Mouse (Mus musculus) hindbrain, embryonic 15.5 days (tissue): ENCODE data around the gene Tmem175. TPM values are rescaled to one million over a fixed set of nuclear protein-coding genes. Genes with fewer than 3 reads are reported as not detected.

Experiments
- ATAC-seq: fragments of 200-750 bp; cut with Nextera tagmentation; 2 replicates; pipeline ENCODE4 v1.8.0; 2017; ENCODE audit warnings: low read depth, moderate number of reproducible peaks, moderate TSS enrichment; ENCODE audit not compliant: low FRiP score
- H3K27ac ChIP-seq: fragments of 300-500 bp; sonication (generic); replicated peaks from 2 replicates; pipeline ENCODE4 v1.5.1; 2015; ENCODE audit warnings: mild to moderate bottlenecking, inconsistent platforms
- H3K27me3 ChIP-seq: fragments of 300-500 bp; sonication (generic); 2 replicates; pipeline ENCODE4 v1.6.1; 2015; ENCODE audit warnings: control low read depth, inconsistent platforms
- H3K36me3 ChIP-seq: fragments of 300-500 bp; sonication (generic); 2 replicates; pipeline ENCODE4 v1.6.1; 2015; ENCODE audit warnings: control low read depth, inconsistent platforms
- H3K4me1 ChIP-seq: fragments of 300-500 bp; sonication (generic); replicated peaks from 2 replicates; pipeline ENCODE4 v1.6.1; 2015; ENCODE audit warnings: control low read depth, inconsistent platforms
- H3K4me2 ChIP-seq: fragments of 300-500 bp; sonication (generic); 2 replicates; pipeline ENCODE4 v1.6.1; 2015; ENCODE audit warnings: moderate library complexity, mild to moderate bottlenecking, inconsistent platforms
- H3K4me3 ChIP-seq: fragments of 300-500 bp; sonication (generic); 2 replicates; pipeline ENCODE4 v1.5.1; 2015; ENCODE audit warnings: mild to moderate bottlenecking, inconsistent platforms
- H3K9ac ChIP-seq: fragments of 300-500 bp; sonication (generic); 2 replicates; pipeline ENCODE4 v1.6.1; 2015; ENCODE audit warnings: inconsistent platforms
- H3K9me3 ChIP-seq: fragments of 300-500 bp; sonication (generic); 2 replicates; pipeline ENCODE4 v1.6.1; 2016; ENCODE audit warnings: control low read depth, inconsistent platforms
- WGBS: fragments of 180-500 bp; shearing (Covaris S2); methylation state at CpG from one replicate; pipeline ENCODE4 v1.1.7; 2015; 5-methylcytosine and 5-hydroxymethylcytosine counted together
- polyA plus RNA-seq: library from polyadenylated mRNA; unstranded; fragments of >200 nt; fragmentation: Nextera tagmentation; extraction: Ambion mirVana; gene quantifications from 2 replicates; pipeline ENCODE4 v1.2.1, GENCODE M21; 2015

Tmem175 gene
- polyA plus RNA-seq, 1 experiment from 2014 or later = 27.1 TPM

DNA sequence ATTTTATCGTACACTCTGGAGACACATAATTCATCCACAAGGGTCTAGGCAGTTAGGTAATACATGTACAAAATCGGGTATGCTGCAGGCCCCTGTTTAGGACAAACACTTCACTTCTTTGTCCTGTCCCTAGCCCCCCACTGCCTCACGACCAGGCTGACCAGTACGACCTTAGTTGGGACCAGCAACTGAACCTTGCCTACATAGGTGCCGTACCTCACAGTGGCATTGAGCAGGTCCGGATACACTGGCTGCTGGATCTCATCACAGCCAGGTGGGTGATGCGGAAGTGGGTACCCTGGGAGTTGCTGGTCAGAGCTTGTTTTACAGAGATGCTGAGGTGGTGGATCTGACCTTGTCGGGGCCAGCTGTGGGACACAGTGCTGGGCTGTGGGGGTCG, 40.4 kb downstream of the Tmem175 start:
- Histone ChIP-seq H3K36me3 (peaks cover 9% of the 10 kb centered on the region; the same call in 1 of the 2 replicates), H3K9ac (0 out of 2 replicates have a peak overlapping the region, but pooled peaks have one; percentile 64), H3K27me3 (no peaks in the 10 kb centered on the region), H3K9me3 (no peaks in the 10 kb centered on the region), H3K4me2 (peak overlapping the region; percentile 79), H3K4me1 (peaks cover 22% of the 10 kb centered on the region), H3K27ac (peak overlapping the region; percentile 87), H3K4me3 (peak overlapping the region; percentile 53)
- 77% methylated on average over 9 of the region's 9 CpGs for WGBS
- ATAC-seq = no peak

DNA sequence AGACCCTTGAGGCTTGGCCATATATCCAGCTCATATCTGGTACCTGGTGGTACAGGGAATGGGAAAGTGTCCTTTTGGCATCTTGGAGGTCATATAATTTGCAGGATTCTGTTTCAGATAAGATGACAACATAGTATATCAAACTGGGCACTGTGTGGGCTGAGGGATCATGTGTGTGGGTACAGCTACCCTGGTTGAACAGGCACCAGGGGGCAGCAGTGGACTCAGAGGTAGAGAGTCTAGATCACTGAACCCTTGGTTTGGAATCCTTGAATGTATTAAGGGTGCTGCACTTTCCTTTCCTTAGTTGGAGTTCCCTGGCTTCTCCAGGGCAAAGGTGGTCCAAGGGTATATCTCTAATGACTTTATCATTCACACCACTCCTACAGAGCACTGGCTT, 41.2 kb downstream of the Tmem175 start:
- no peaks in the 10 kb centered on the region for H3K9me3 ChIP-seq
- ATAC-seq = no peak
- H3K27ac ChIP-seq = no peak overlapping the region
- H3K4me2 ChIP-seq = no peak overlapping the region
- H3K9ac ChIP-seq = no peak overlapping the region
- no peak overlapping the region for H3K4me3 ChIP-seq
- H3K36me3 ChIP-seq = peaks cover 9% of the 10 kb centered on the region; the same call in 1 of the 2 replicates
- peaks cover 22% of the 10 kb centered on the region for H3K4me1 ChIP-seq
- no peaks in the 10 kb centered on the region for H3K27me3 ChIP-seq

DNA sequence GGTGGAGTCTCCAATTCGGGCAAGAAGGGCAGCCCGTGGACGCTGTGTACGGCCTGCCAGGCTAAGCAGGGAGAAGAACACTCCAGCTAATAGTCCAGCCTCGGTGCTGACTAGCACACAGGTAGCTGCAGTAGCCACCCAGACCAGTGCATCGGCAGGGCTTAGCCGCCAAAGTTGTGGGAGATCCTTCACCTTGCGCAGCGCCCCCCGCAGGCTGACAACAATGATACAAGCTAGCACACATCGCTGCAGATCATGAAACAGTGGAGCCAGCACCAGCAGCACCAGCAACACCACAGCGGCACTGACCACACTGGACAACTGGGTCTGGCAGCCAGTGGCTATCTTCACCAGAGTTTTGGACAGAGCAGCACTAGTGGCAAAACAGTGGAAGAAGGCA, 42.2 kb downstream of the Tmem175 start:
- Histone ChIP-seq H3K27me3 (no peaks in the 10 kb centered on the region), H3K27ac (no peak overlapping the region), H3K4me2 (no peak overlapping the region), H3K9ac (no peak overlapping the region), H3K9me3 (no peaks in the 10 kb centered on the region), H3K36me3 (peaks cover 9% of the 10 kb centered on the region; the same call in 1 of the 2 replicates), H3K4me1 (peaks cover 25% of the 10 kb centered on the region), H3K4me3 (no peak overlapping the region)
- 94% methylated on average over 12 of the region's 12 CpGs for WGBS
- ATAC-seq = no peak

DNA sequence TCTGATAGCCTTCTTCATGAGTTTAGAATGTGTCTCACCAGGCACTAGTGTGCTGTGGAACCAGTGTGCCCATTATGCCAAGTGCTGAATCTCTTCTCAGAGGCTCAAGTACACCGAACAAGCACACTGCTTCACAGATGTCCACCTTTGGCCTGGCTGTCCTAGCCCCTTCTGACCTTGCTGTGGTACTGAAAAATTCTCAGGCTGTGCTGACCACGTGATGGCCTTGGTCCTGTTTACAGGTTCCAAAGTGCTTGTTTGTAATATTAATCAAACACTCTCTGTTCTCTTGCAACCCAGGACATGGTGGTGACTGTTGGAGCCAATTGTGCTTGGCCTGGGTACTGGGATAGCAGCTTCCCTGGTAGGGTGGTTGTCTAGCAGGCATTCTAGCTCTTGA, 45.1 kb downstream of the Tmem175 start:
- Histone ChIP-seq H3K4me1 (peaks cover 24% of the 10 kb centered on the region), H3K36me3 (peaks cover 9% of the 10 kb centered on the region; the same call in 1 of the 2 replicates), H3K27me3 (no peaks in the 10 kb centered on the region), H3K27ac (no peak overlapping the region), H3K9ac (no peak overlapping the region), H3K4me3 (no peak overlapping the region), H3K4me2 (no peak overlapping the region), H3K9me3 (no peaks in the 10 kb centered on the region)
- WGBS = 88% methylated on average over 2 of the region's 2 CpGs
- no peak for ATAC-seq

DNA sequence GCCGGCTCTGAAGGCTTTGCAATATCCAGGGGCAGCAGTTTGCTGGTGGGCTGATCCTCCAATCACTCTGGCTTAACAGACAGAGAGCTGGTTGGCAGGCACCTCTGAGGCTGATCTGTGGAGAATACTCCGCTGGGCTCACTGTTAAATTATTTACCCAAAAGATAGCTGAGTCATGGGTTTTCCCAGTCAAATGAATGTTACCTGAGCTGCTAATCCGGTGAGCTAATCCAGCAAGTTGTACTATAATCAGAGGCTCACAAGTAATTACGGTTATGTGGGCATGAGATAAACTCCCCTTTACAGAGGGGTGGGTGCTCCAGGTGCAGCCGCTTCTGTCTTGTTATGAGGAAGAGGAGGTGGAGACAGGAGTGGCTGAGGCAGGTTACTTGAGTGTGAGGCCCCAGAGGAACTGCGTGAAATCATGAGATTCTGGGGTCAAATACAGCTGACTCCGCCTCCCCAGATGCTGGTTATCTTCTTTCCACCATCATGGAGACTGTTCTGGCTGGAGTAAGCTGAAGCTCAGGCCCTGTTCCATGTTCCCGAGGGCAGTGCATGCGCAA, 45.8 kb downstream of the Tmem175 start, which contains the start of gene Slc26a1:
Gene Slc26a1 (minus strand): TSS at position 319 of the 566 bp plus-strand sequence.
- no peak within 1 kb of the TSS for H3K4me3 ChIP-seq
- peaks cover 16% of the 10 kb centered on the region for H3K4me1 ChIP-seq
- WGBS = 86% methylated on average over 9 of the region's 9 CpGs
- no peak within 1 kb of the TSS for H3K4me2 ChIP-seq
- no peaks in the 10 kb centered on the region for H3K27me3 ChIP-seq
- H3K36me3 ChIP-seq = peaks cover 9% of the 10 kb centered on the region; the same call in 1 of the 2 replicates
- H3K9ac ChIP-seq = no peak within 1 kb of the TSS
- ATAC-seq = no peak
- no peaks in the 10 kb centered on the region for H3K9me3 ChIP-seq
- no peak within 1 kb of the TSS for H3K27ac ChIP-seq

DNA sequence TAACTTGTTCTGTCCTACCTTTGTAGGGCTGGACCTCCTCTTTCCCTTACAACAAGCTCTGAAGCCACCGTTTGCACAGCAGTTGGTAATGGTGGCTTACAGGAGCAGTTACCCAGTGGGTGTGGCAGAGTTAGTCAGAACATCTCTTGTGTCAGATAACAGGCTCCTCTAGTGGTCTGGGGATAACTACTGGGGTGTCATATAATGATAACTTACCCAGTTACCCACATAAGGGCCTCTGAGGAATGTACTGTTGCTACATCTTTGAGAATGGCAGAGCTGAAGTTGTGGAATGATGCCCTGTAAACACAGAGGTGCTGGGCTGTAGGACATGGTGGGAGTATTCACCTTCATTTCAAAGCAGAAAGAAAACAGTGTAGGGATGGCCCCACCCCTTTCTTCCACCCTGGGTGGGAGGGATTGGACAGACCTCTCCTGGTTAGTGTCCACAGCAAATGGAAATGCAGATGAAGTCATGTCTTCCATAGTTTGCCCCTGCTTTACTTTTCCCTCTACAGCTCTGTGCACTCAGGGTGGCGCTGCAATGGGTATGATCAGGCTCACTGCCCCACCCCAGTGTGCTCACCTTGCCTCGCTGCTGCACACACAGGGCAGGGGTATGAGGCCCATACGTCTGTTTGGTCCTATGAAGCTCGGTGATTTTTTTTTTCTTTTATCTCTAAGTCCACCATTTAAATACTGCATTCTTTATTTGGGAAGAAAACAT, 47.4 kb downstream of the Tmem175 start:
- Histone ChIP-seq H3K27ac (peak overlapping the region; percentile 87), H3K36me3 (peaks cover 2% of the 10 kb centered on the region; the same call in 1 of the 2 replicates), H3K4me1 (peaks cover 16% of the 10 kb centered on the region), H3K4me3 (peak overlapping the region; percentile 34), H3K27me3 (no peaks in the 10 kb centered on the region), H3K9ac (peak overlapping the region; percentile 46), H3K9me3 (no peaks in the 10 kb centered on the region), H3K4me2 (peak overlapping the region; percentile 66)
- peak; percentile 75 for ATAC-seq
- 7% methylated on average over 5 of the region's 5 CpGs for WGBS

DNA sequence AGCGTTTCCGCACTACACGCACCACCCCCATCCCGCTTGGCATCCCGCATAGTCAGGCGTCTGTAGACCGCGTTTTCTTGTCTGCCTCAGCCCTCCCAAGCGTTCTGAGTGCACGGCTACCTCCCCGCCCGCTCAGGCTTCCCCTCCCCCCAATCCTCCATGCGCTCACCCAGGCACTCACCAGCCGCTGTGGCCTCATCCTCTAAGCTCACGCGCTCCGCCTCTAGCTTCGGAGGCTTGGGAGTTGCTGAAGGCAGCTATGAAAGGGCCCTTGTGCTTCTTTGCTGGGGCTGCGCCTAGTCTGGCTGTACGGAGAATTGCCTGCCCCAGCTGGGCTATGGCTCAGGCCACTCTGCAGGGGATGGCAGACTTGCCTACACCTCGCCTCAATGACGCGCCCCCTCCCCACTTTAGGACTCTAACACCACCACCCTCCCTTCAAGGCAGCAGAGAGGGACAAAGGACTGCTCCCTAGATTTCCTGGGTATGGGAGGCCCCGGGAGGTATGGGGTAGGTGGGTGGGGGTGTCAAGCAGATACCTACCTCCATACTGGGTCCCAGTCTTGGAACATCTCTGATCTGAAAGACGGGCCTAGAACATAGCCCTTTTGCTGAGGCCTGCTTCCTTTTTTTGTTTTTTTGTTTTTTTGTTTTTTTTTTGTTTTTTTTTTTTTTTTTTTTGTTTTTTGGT, 48.2 kb downstream of the Tmem175 start:
- H3K4me1 ChIP-seq = peaks cover 16% of the 10 kb centered on the region
- H3K36me3 ChIP-seq = no peaks in the 10 kb centered on the region
- H3K9ac ChIP-seq = peak overlapping the region; percentile 46
- H3K9me3 ChIP-seq = no peaks in the 10 kb centered on the region
- H3K4me2 ChIP-seq = peak overlapping the region; percentile 66
- H3K27ac ChIP-seq = peak overlapping the region; percentile 87
- H3K27me3 ChIP-seq = no peaks in the 10 kb centered on the region
- WGBS = 3% methylated on average over 25 of the region's 25 CpGs
- peak; percentile 93 for ATAC-seq
- peak overlapping the region; percentile 34 for H3K4me3 ChIP-seq

DNA sequence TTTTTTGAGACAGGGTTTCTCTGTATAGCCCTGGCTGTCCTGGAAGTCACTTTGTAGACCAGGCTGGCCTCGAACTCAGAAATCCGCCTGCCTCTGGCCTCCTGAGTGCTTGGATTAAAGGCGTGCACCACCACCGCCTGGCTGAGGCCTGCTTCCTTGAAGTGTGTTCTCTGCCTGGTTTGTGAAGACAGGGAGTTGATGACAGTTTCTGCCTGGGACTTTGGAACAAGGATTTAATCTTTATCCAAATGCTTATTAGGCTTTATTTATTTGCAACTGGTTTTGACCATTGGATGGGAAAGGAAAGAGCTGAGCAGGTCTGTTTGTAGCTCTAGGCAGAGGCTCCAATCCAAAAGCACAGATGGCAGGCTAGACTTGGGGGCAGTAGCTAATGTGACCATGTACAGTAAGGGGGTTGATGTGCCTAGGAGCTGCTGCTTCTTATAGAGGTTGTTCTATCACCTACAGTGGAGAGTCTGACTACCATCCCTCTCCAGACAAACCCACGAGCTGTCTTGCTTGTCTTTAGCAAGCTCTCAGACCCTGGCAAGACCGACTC, 48.8 kb downstream of the Tmem175 start:
- no peaks in the 10 kb centered on the region for H3K36me3 ChIP-seq
- H3K4me2 ChIP-seq = no peak overlapping the region
- no peak overlapping the region for H3K9ac ChIP-seq
- no peak overlapping the region for H3K4me3 ChIP-seq
- H3K27ac ChIP-seq = peak overlapping the region; percentile 45; the same call in 1 of the 2 replicates
- no peaks in the 10 kb centered on the region for H3K27me3 ChIP-seq
- whole genome bisulfite sequencing = 89% methylated on average over 6 of the region's 6 CpGs
- no peaks in the 10 kb centered on the region for H3K9me3 ChIP-seq
- ATAC-seq = no peak
- peaks cover 16% of the 10 kb centered on the region for H3K4me1 ChIP-seq

DNA sequence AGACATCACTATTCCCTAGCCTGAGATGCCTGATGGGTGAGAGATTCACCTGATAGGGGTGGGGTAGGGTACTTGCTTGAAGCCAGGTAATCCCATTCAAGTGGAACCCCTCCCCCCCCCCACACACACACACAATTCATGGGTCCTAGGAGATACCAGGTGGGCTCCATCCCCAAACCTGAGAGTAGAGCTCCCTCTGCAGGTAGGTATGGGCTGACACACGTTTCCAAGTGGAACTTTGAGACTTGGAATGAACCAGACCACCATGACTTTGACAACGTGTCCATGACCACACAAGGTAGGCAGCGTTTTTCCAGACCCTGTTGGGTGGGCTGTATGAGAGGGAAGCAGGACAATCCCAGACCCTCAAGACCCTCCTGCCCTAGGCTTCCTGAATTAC, 50.3 kb downstream of the Tmem175 start:
- Histone ChIP-seq H3K27me3 (no peaks in the 10 kb centered on the region), H3K4me2 (no peak overlapping the region), H3K27ac (no peak overlapping the region), H3K4me1 (peaks cover 16% of the 10 kb centered on the region), H3K36me3 (no peaks in the 10 kb centered on the region), H3K4me3 (no peak overlapping the region), H3K9me3 (no peaks in the 10 kb centered on the region), H3K9ac (no peak overlapping the region)
- ATAC-seq = no peak
- WGBS = 56% methylated on average over 3 of the region's 3 CpGs

DNA sequence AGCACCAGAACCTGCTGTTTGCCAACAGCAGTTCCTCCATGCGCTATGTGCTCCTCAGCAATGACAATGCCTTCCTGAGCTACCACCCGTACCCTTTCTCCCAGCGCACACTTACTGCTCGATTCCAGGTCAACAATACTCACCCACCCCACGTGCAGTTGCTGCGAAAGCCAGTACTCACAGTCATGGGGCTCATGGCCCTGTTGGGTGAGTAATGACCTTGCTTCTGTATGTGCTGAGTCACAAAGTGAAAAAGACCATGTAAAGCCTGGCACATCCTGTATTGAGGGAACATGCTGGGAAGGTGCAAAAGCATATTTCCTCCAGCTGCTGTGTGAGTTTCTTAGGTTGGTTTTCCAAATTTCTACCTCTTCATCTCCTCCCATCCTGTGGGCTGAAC, 51.3 kb downstream of the Tmem175 start:
- no peak overlapping the region for H3K9ac ChIP-seq

DNA sequence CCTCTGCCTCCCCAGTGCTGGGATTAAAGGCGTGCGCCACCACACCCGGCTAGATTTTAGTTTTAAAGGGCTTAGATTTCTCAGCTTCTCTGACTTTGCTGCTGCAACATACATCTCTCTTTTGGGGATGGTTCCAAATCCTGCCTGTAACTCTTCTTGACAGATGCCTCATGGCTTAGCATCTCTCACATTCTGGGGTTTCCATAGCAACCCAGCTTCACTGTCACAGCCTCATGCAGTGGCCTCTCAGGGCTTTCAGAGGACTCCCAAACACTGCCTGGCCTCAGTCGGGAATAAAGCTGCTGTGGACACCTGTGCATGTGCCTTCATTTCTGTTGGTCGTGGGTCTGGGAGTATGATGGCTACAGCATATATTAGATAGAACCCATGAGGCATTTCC, 59.5 kb downstream of the Tmem175 start:
- H3K4me1 ChIP-seq = 0 out of 2 replicates have a peak, but pooled peaks cover 6% of the 10 kb centered on the region
- no peak overlapping the region for H3K27ac ChIP-seq
- no peak for ATAC-seq
- H3K36me3 ChIP-seq = no peaks in the 10 kb centered on the region
- 69% methylated on average over 5 of the region's 5 CpGs for WGBS
- H3K4me3 ChIP-seq = no peak overlapping the region
- H3K4me2 ChIP-seq = no peak overlapping the region
- no peaks in the 10 kb centered on the region for H3K9me3 ChIP-seq
- H3K9ac ChIP-seq = no peak overlapping the region
- peaks cover 18% of the 10 kb centered on the region for H3K27me3 ChIP-seq

More for the DNA sequence above, 51.3 kb downstream of the Tmem175 start:
- Histone ChIP-seq H3K36me3 (no peaks in the 10 kb centered on the region), H3K27me3 (no peaks in the 10 kb centered on the region), H3K27ac (no peak overlapping the region), H3K4me2 (no peak overlapping the region), H3K4me3 (no peak overlapping the region), H3K4me1 (peaks cover 16% of the 10 kb centered on the region), H3K9me3 (no peaks in the 10 kb centered on the region)
- ATAC-seq = no peak
- 92% methylated on average over 6 of the region's 6 CpGs for WGBS

DNA sequence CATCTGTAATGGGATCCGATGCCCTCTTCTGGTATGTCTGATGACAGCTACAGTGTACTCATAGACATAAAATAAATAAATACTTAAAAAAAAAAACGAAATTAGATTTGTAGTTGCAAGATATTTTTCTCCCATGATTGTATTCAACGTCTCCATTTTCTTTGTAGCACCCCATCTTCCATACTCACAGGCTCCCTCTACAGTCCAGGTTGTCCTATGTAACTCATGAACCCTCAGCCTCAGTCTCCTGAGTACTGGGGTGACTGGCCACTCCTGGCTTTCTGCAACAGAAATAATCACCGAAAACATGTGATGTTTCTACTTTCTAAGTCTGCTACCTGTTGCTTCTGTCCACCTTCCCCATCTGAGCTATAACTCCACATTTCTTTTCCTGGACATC, 61.6 kb downstream of the Tmem175 start:
- ATAC-seq = no peak
- no peak overlapping the region for H3K27ac ChIP-seq
- H3K27me3 ChIP-seq = peaks cover 28% of the 10 kb centered on the region
- WGBS = 71% methylated on average over 4 of the region's 4 CpGs
- H3K9me3 ChIP-seq = no peaks in the 10 kb centered on the region
- no peaks in the 10 kb centered on the region for H3K36me3 ChIP-seq
- no peak overlapping the region for H3K4me3 ChIP-seq
- H3K4me1 ChIP-seq = peaks cover 17% of the 10 kb centered on the region
- H3K9ac ChIP-seq = no peak overlapping the region
- no peak overlapping the region for H3K4me2 ChIP-seq
